Mouse (Mus musculus) adrenal gland, postnatal 14 days (tissue): ENCODE measurements at regions not wholly inside any gene's neighbourhood (a gene's known extent, or its start where the extent isn't known, plus 50 kb on each side); places are given as distances from the start of the nearest gene placed in this dataset.
"Not testable (repeated sequence)": the region's sequence is repeated elsewhere in the genome, so short reads cannot be mapped to it uniquely, and the experiment has no call there.

Experiments
- DNase-seq: peaks from one replicate; pipeline ENCODE4 v3.0.0; 2021; ENCODE audit warnings: mixed read lengths

- DNase-seq, result not testable (repeated sequence)
These were observed 2129.0 kb downstream of the Cntnap5b start for GRCm38 (mm10) chr1:101901601-101902000.

- DNase-seq, result peak; percentile 11
These were observed 2129.7 kb downstream of the Cntnap5b start for GRCm38 (mm10) chr1:101902154-101902825.

- not testable (repeated sequence) for DNase-seq
These were observed 2130.3 kb downstream of the Cntnap5b start for GRCm38 (mm10) chr1:101902826-101903210.

GRCm38 (mm10) chr1:101916991-101917390 lies 2144.4 kb downstream of the Cntnap5b start:
- not testable (repeated sequence) for DNase-seq

- DNase-seq, result no peak
These were observed 2146.3 kb downstream of the Cntnap5b start for GRCm38 (mm10) chr1:101918872-101919271.

GRCm38 (mm10) chr1:101941107-101941506 lies 2168.5 kb downstream of the Cntnap5b start:
- DNase-seq, result no peak
